Mouse (Mus musculus): ENCODE measurements around the gene Cxcl15. TPM values are rescaled to one million over a fixed set of nuclear protein-coding genes. Genes with fewer than 3 reads are reported as not detected.
"Not testable (repeated sequence)": the region's sequence is repeated elsewhere in the genome, so short reads cannot be mapped to it uniquely, and the experiment has no call there.

Gene Cxcl15
- polyA plus RNA-seq, 2 experiments = 0.09 to 0.33 TPM

DNA sequence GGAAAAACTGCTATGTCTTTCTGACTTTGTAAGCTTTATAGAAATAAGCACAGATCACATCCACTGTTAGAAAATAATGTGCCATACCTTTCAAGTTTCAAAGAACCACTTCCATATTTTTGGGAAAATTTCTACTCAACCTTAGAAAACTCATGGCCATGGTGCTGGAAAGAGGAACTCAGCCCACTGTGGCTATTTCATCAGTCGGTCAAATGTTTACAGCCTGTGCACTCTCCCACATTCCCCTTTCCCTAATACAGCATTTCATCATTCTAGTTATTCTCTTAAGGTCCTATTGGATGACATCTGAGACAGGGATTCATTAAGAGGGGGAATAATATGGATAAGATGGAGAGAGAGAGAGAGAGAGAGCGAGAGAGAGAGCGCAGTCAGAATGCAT, 10.6 kb upstream of the Cxcl15 start:
- H3K27me3 ChIP-seq (ENCODE audit: control insufficient read depth, insufficient read depth, low read length) = no peaks in the 10 kb centered on the region
- WGBS = 86% methylated on average over 3 of the region's 3 CpGs
- no peak for TF ChIP-seq POLR2A (IDR thresholded peaks at IDR 0.05; ENCODE audit: borderline replicate concordance, extremely low read depth, insufficient read depth, insufficient read length)
- H3K27ac ChIP-seq (replicated peaks; ENCODE audit: low read depth, low read length) = no peak overlapping the region
- peaks cover 3% of the 10 kb centered on the region; the same call in 1 of the 2 replicates for H3K4me1 ChIP-seq (ENCODE audit: control insufficient read depth, insufficient read depth, low read length)
- H3K9ac ChIP-seq (ENCODE audit: low read depth, low read length, severe bottlenecking) = no peak overlapping the region
- H3K9me3 ChIP-seq (ENCODE audit: control insufficient read depth, low read length) = no peaks in the 10 kb centered on the region
- no peak for DNase-seq (ENCODE audit: low spot score)
- H3K4me3 ChIP-seq (replicated peaks; ENCODE audit: low read length) = no peak overlapping the region
- H3K36me3 ChIP-seq (ENCODE audit: control insufficient read depth, insufficient read depth, low read length) = no peaks in the 10 kb centered on the region
- ATAC-seq (ENCODE audit: low FRiP score, low read depth) = no peak
- H3K4me2 ChIP-seq (replicated peaks; ENCODE audit: low read depth, low read length, severe bottlenecking) = no peak overlapping the region

DNA sequence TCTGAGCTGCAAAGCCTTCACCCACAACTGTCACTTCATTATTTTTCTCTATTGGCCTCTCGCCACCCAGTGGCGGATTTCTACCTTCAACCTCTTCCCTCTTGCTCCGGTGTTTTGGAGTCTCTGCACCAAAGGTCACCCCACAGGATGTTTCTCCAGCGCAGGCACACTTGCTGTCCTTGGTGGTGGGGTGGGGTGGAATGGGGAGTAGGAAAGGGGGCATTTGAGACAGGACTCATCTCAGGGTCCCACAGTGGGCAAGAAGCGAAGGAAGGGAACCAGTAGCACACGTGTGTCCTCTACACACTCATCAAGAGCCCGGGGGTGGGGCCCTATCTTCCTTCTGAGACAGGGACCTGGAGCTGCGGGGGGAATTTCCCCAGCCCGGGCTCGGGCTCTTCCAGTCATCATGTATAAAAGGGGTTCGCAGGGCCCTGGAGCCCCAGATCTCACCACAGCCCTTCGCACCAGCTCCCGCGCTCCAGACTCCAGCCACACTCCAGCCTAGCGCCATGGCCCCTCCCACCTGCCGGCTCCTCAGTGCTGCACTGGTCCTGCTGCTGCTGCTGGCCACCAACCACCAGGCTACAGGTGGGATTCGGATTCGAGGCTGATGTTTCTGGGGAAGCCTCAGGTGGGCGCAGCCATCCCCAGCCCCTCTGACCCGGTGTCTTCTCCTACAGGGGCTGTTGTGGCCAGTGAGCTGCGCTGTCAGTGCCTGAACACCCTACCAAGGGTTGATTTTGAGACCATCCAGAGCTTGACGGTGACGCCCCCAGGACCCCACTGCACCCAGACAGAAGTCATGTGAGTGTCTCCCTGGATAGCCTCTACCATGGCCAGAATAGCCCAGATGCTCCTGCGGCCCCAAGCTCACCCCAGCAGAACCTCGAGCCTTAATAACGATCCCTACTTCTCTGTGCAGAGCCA, 8.4 kb upstream of the Cxcl15 start, which contains the start of gene Cxcl3:
Cxcl3 (plus strand) TSS at position 445 of the 930 bp plus-strand sequence.
- Histone ChIP-seq H3K27ac (replicated peaks; ENCODE audit: low read depth, low read length) (no peak within 1 kb of the TSS), H3K9me3 (ENCODE audit: control insufficient read depth, low read length) (no peaks in the 10 kb centered on the region), H3K27me3 (ENCODE audit: control insufficient read depth, insufficient read depth, low read length) (no peaks in the 10 kb centered on the region), H3K4me2 (replicated peaks; ENCODE audit: low read depth, low read length, severe bottlenecking) (peak within 1 kb of the TSS; percentile 71), H3K36me3 (ENCODE audit: control insufficient read depth, insufficient read depth, low read length) (no peaks in the 10 kb centered on the region), H3K4me3 (replicated peaks; ENCODE audit: low read length) (peak within 1 kb of the TSS; percentile 28), H3K4me1 (ENCODE audit: control insufficient read depth, insufficient read depth, low read length) (peaks cover 13% of the 10 kb centered on the region), H3K9ac (ENCODE audit: low read depth, low read length, severe bottlenecking) (peak within 1 kb of the TSS; percentile 44; the same call in 1 of the 2 replicates)
- WGBS = 19% methylated on average over 21 of the region's 26 CpGs
- TF ChIP-seq POLR2A (IDR thresholded peaks at IDR 0.05; ENCODE audit: borderline replicate concordance, extremely low read depth, insufficient read depth, insufficient read length) = no peak
- DNase-seq (ENCODE audit: low spot score) (no peak), ATAC-seq (ENCODE audit: low FRiP score, low read depth) (peak; percentile 56; the same call in 1 of the 2 replicates)

DNA sequence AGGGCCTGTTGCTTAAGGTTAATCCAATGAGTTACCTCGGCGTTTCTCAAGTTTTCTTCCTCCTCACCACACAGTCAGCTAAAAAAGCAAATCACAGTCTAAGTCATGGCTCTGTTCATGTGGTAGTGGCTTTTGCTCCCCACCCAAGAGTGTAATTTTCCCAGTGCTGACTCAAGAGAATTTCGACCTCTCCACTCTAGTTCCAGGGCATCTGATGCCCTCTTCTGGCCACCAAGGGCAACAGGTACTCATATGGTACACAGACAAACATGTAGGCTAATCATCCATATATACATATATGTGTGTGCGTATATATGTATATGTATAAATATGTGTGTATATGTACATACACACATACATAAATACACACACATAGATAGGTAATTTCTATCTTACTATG, 6.2 kb upstream of the Cxcl15 start:
- Histone ChIP-seq H3K27me3 (ENCODE audit: control insufficient read depth, insufficient read depth, low read length) (no peaks in the 10 kb centered on the region), H3K36me3 (ENCODE audit: control insufficient read depth, insufficient read depth, low read length) (no peaks in the 10 kb centered on the region), H3K4me1 (ENCODE audit: control insufficient read depth, insufficient read depth, low read length) (peaks cover 13% of the 10 kb centered on the region), H3K9ac (ENCODE audit: low read depth, low read length, severe bottlenecking) (no peak overlapping the region), H3K9me3 (ENCODE audit: control insufficient read depth, low read length) (no peaks in the 10 kb centered on the region), H3K4me3 (replicated peaks; ENCODE audit: low read length) (no peak overlapping the region), H3K27ac (replicated peaks; ENCODE audit: low read depth, low read length) (no peak overlapping the region), H3K4me2 (replicated peaks; ENCODE audit: low read depth, low read length, severe bottlenecking) (no peak overlapping the region)
- no peak for TF ChIP-seq POLR2A (IDR thresholded peaks at IDR 0.05; ENCODE audit: borderline replicate concordance, extremely low read depth, insufficient read depth, insufficient read length)
- no peak for DNase-seq (ENCODE audit: low spot score)
- ATAC-seq (ENCODE audit: low FRiP score, low read depth) = no peak
- WGBS = 79% methylated on average over 4 of the region's 4 CpGs

DNA sequence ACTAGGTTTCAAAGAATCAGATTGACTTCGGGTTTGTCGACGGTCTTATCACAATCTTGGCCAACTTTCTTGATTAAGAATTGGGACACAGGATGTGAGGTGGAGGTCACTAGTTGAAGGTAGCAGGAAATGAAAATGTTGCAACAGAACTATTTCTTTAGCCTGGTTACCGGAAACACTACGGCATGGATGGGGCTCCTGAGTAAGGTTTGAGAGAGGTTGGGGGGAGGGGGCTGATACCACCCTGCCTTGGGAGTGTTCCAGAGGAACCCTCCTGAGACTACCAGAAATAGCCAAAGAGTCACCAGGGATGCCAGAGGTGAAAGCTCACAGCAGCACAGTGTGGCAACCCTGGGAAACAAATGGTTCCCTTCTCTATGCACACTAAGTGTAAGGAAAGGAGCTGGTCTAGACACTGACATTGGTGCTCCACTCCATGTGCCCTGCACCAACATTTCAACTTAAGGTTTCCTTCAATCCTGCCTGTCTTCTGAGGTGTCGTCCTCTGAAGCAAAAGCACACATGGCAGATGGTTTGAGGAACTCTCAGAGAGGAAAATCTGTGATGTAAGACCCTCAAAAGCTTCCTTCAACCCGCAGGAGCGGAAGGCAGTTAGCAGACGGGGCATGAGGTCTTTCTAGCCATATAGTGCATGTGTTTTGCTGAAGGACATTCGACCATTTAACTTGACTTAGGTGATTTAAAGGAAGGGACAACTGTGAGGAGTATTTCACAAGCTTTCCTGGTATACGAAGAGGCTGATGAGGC, 4.8 kb upstream of the Cxcl15 start:
- ATAC-seq (ENCODE audit: low FRiP score, low read depth) = no peak
- TF ChIP-seq POLR2A (IDR thresholded peaks at IDR 0.05; ENCODE audit: borderline replicate concordance, extremely low read depth, insufficient read depth, insufficient read length) = no peak
- Histone ChIP-seq H3K36me3 (ENCODE audit: control insufficient read depth, insufficient read depth, low read length) (no peaks in the 10 kb centered on the region), H3K9me3 (ENCODE audit: control insufficient read depth, low read length) (no peaks in the 10 kb centered on the region), H3K27me3 (ENCODE audit: control insufficient read depth, insufficient read depth, low read length) (no peaks in the 10 kb centered on the region), H3K9ac (ENCODE audit: low read depth, low read length, severe bottlenecking) (no peak overlapping the region), H3K4me3 (replicated peaks; ENCODE audit: low read length) (no peak overlapping the region), H3K4me1 (ENCODE audit: control insufficient read depth, insufficient read depth, low read length) (peaks cover 13% of the 10 kb centered on the region), H3K27ac (replicated peaks; ENCODE audit: low read depth, low read length) (no peak overlapping the region), H3K4me2 (replicated peaks; ENCODE audit: low read depth, low read length, severe bottlenecking) (no peak overlapping the region; the same call in 1 of the 2 replicates)
- WGBS = 55% methylated on average over 11 of the region's 11 CpGs
- no peak for DNase-seq (ENCODE audit: low spot score)

DNA sequence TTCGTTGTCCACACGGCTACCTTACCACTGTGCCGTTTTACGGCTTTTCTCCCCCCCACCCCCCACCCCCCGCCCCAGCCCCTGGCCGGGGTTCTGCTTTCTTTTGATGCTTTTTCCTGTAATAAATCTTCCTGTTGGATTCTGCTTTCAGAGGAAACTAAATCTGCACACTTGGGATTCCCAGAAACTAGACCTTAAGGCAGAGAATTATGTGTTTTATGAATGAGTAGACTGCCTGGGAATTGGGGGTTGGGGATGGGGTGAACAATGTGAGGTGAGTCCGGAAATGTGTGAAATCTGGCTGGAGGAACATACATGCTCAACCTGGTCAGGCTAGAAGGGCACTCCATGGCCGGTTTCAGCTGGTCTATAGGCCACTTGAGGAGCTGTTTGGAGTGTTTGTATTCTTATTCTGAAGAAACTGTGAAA, 4.2 kb upstream of the Cxcl15 start:
- TF ChIP-seq POLR2A (IDR thresholded peaks at IDR 0.05; ENCODE audit: borderline replicate concordance, extremely low read depth, insufficient read depth, insufficient read length) = no peak
- WGBS = 9% methylated on average over 8 of the region's 8 CpGs
- DNase-seq (ENCODE audit: low spot score) (peak; percentile 27), ATAC-seq (ENCODE audit: low FRiP score, low read depth) (peak; percentile 66)
- Histone ChIP-seq H3K9ac (ENCODE audit: low read depth, low read length, severe bottlenecking) (no peak overlapping the region), H3K4me2 (replicated peaks; ENCODE audit: low read depth, low read length, severe bottlenecking) (no peak overlapping the region; the same call in 1 of the 2 replicates), H3K27me3 (ENCODE audit: control insufficient read depth, insufficient read depth, low read length) (no peaks in the 10 kb centered on the region), H3K4me3 (replicated peaks; ENCODE audit: low read length) (no peak overlapping the region), H3K4me1 (ENCODE audit: control insufficient read depth, insufficient read depth, low read length) (peaks cover 13% of the 10 kb centered on the region), H3K27ac (replicated peaks; ENCODE audit: low read depth, low read length) (no peak overlapping the region), H3K36me3 (ENCODE audit: control insufficient read depth, insufficient read depth, low read length) (no peaks in the 10 kb centered on the region), H3K9me3 (ENCODE audit: control insufficient read depth, low read length) (no peaks in the 10 kb centered on the region)

DNA sequence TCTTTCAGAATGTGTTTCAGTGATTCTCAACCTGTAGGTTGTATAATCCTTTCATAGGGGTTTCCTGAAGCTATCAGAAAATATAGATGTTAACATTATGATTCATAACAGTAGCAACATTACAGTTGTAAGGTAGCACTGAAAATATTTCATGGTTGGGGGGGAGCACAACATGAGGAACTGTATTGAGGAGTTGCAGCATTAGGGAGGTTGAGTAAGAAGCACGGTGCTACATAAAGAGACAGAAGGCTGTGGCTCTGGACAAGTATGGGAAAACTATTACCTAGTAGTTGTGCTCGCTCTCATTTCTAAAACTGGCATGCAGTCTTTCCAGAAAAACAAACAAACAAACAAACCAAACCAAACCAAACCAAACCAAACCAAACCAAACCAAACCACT, 1.1 kb downstream of the Cxcl15 start:
- not testable (repeated sequence) for H3K4me2 ChIP-seq (replicated peaks; ENCODE audit: low read depth, low read length, severe bottlenecking); H3K27ac ChIP-seq (replicated peaks; ENCODE audit: low read depth, low read length); DNase-seq (ENCODE audit: low spot score); ATAC-seq (ENCODE audit: low FRiP score, low read depth); H3K9ac ChIP-seq (ENCODE audit: low read depth, low read length, severe bottlenecking); H3K27me3 ChIP-seq (ENCODE audit: control insufficient read depth, insufficient read depth, low read length); H3K4me3 ChIP-seq (replicated peaks; ENCODE audit: low read length); H3K4me1 ChIP-seq (ENCODE audit: control insufficient read depth, insufficient read depth, low read length); H3K36me3 ChIP-seq (ENCODE audit: control insufficient read depth, insufficient read depth, low read length); H3K9me3 ChIP-seq (ENCODE audit: control insufficient read depth, low read length)
- 94% methylated on average over 2 of the region's 2 CpGs for WGBS
